Mouse (Mus musculus) neural tube, embryonic 11.5 days (tissue): ENCODE measurements at regions not wholly inside any gene's neighbourhood (a gene's known extent, or its start where the extent isn't known, plus 50 kb on each side); places are given as distances from the start of the nearest gene placed in this dataset.

Experiments
- ATAC-seq: fragments of 200-750 bp; cut with Nextera tagmentation; 2 replicates; pipeline ENCODE4 v1.8.0; 2017; ENCODE audit warnings: moderate number of reproducible peaks, mild to moderate bottlenecking, moderate TSS enrichment, moderate library complexity; ENCODE audit not compliant: insufficient read depth, low FRiP score, low TSS enrichment
- DNase-seq: peaks from one replicate; pipeline ENCODE4 v3.0.0-alpha.2; 2015; ENCODE audit warnings: low spot score
- H3K27ac ChIP-seq: fragments of 300-500 bp; sonication (generic); 2 replicates; pipeline ENCODE4 v1.5.1; 2014; ENCODE audit warnings: low read depth, mild to moderate bottlenecking, low read length
- H3K27me3 ChIP-seq: fragments of 300-500 bp; sonication (generic); 2 replicates; pipeline ENCODE4 v1.6.1; 2014; ENCODE audit warnings: mild to moderate bottlenecking, low read length, mixed read lengths; ENCODE audit not compliant: control insufficient read depth, insufficient read depth
- H3K36me3 ChIP-seq: fragments of 300-500 bp; sonication (generic); 2 replicates; pipeline ENCODE4 v1.6.1; 2014; ENCODE audit warnings: mild to moderate bottlenecking, low read length, moderate library complexity, mixed read lengths; ENCODE audit not compliant: control insufficient read depth, insufficient read depth
- H3K4me1 ChIP-seq: fragments of 300-500 bp; sonication (generic); 2 replicates; pipeline ENCODE4 v1.6.1; 2014; ENCODE audit warnings: low read length, mixed read lengths; ENCODE audit not compliant: control insufficient read depth, insufficient read depth
- H3K4me2 ChIP-seq: fragments of 300-500 bp; sonication (generic); 2 replicates; pipeline ENCODE4 v1.6.1; 2014; ENCODE audit warnings: low read depth, mild to moderate bottlenecking, moderate library complexity
- H3K4me3 ChIP-seq: fragments of 300-500 bp; sonication (generic); 2 replicates; pipeline ENCODE4 v1.5.1; 2014; ENCODE audit warnings: low read depth, low read length
- H3K9ac ChIP-seq: fragments of 300-500 bp; sonication (generic); 2 replicates; pipeline ENCODE4 v1.6.1; 2014; ENCODE audit warnings: mild to moderate bottlenecking, low read length
- H3K9me3 ChIP-seq: fragments of 300-500 bp; sonication (generic); 2 replicates; pipeline ENCODE4 v1.6.1; 2016; ENCODE audit warnings: low read length; ENCODE audit not compliant: control insufficient read depth
- WGBS: fragments of 180-500 bp; shearing (Covaris S2); extraction: QIAGEN DNeasy Blood & Tissue Kit; methylation state at CpG from one replicate; pipeline ENCODE4 v1.1.7; 2014; 5-methylcytosine and 5-hydroxymethylcytosine counted together

DNA sequence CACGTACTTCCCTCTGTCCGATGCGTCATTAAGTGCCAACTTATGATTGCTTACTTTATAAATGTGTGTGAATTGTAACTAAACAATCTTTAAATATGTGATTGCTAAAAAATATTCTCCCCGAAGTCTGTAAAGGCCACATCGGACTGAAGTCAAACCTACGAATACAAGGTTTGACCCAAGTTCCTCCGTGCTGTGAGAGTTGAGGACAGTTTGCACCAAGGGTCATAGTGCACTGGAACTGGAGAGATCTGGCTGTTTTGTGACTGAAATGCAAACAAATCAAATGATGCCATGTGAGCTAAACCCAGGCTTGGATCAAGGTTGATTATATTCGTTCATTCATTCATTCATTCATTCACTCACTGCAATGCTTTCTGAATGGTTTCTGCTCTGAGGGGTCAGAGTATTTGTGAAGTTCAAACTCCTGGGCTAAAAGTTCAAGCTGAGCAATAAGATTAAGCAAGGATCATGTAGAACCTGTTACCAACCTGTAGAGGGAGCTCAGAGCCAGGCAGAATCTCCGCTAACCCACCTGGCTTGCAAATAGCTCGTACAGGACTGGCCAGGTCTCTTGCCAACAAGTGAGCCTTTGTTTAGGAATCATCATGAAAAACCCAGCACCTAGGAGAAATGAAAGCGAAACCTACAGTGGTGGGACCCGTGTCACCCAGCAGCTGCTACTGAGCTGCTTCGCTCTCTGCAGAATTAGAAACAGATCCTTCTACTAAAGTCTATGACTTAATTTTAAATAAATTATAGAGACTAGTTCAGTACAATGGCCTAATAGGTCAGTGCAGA is 67.9 kb upstream of the Serbp1 start:
- no peaks in the 10 kb centered on the region for H3K4me1 ChIP-seq
- H3K36me3 ChIP-seq = no peaks in the 10 kb centered on the region
- WGBS = 52% methylated on average over 13 of the region's 13 CpGs
- H3K9ac ChIP-seq = no peak overlapping the region
- no peaks in the 10 kb centered on the region for H3K9me3 ChIP-seq
- H3K27ac ChIP-seq = no peak overlapping the region
- H3K4me3 ChIP-seq = no peak overlapping the region
- DNase-seq = peak; percentile 50
- H3K27me3 ChIP-seq = no peaks in the 10 kb centered on the region
- ATAC-seq = peak; percentile 5; the same call in 1 of the 2 replicates
- no peak overlapping the region for H3K4me2 ChIP-seq

DNA sequence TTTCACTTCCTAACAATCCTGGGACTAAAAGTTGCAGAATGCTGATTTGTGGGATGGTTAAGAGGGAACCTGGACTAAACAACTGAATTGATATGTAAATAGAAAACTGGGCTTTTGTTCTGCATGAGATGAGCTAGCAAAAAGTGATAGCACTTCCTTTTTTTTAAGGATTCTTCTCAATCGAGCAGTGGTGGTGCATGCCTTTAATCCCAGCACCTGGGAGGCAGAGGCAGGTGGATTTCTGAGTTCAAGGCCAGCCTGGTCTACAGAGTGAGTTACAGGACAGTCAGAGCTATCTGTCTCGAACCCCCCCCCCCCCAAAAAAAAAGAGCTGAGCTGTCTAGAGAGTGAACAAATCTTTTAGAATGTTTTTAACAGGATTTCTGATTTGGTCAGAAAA is 69.2 kb upstream of the Serbp1 start:
- Histone ChIP-seq H3K4me3 (peak overlapping the region; percentile 36), H3K36me3 (no peaks in the 10 kb centered on the region), H3K4me1 (no peaks in the 10 kb centered on the region), H3K27me3 (no peaks in the 10 kb centered on the region), H3K9ac (peak overlapping the region; percentile 49), H3K4me2 (peak overlapping the region; percentile 44), H3K27ac (no peak overlapping the region), H3K9me3 (no peaks in the 10 kb centered on the region)
- WGBS = 31% methylated on average over 2 of the region's 2 CpGs
- DNase-seq = no peak
- peak; percentile 49 for ATAC-seq

DNA sequence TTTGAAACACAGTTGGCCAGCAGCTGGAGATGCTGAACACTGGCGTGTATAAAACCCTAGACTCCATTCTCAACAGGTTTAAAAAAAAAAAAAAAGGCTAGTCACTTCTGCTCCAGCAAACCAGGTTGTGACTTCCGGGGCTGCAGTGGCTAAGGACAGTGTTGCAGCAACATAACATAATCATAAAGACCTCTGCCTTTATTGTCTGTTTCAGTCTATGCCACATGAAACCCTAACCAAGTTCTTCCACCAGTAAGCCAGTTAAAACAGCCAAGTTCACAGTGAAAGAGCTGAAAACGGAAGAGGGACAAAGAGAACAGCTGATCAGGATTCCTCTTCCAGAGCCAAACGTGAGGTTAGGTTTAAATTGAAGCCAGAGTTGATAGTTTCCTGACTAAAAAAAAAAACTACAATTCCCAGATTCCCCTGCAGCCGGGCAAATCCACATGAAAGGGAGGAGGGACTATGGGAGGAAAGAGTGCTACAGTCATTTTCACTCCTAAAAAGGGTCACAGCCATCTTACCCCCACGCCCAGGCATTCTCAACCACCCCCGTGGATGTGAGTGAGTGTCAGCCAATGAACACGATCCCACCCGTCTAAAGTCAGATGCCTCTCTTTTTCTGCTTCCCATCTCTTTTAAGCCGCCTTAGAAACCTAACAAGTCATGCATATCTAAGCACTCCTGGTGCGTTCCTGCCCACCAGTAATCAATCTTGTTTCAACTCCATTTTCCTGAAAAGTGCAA is 69.8 kb upstream of the Serbp1 start:
- Histone ChIP-seq H3K27me3 (no peaks in the 10 kb centered on the region), H3K4me1 (no peaks in the 10 kb centered on the region), H3K9ac (peak overlapping the region; percentile 49), H3K36me3 (no peaks in the 10 kb centered on the region), H3K4me3 (peak overlapping the region; percentile 36), H3K27ac (no peak overlapping the region), H3K4me2 (peak overlapping the region; percentile 44), H3K9me3 (no peaks in the 10 kb centered on the region)
- ATAC-seq = peak; percentile 80
- peak; percentile 72 for DNase-seq
- WGBS = 13% methylated on average over 11 of the region's 11 CpGs

DNA sequence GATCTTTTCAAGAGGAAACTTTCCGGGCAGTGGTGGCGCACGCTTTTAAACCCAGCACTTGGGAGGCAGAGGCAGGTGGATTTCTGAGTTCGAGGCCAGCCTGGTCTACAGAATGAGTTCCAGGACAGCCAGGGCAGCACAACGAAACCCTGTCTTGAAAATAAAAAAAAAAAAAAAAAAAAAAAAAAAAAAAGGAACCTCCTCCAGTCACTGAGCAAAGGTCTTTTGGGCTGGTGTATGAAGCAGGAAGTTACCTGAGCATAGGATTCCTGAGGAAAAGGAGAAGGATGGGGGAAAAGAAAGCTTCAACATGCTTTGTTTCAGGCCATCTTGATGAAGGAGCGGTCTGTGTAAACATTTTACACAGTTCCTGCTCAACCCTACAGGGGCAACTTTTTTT is 72.9 kb upstream of the Serbp1 start:
- no peak overlapping the region for H3K4me2 ChIP-seq
- no peak overlapping the region for H3K9ac ChIP-seq
- H3K27me3 ChIP-seq = no peaks in the 10 kb centered on the region
- ATAC-seq (no peak), DNase-seq (no peak)
- no peaks in the 10 kb centered on the region for H3K36me3 ChIP-seq
- H3K4me1 ChIP-seq = no peaks in the 10 kb centered on the region
- no peak overlapping the region for H3K4me3 ChIP-seq
- H3K9me3 ChIP-seq = no peaks in the 10 kb centered on the region
- WGBS = 93% methylated on average over 6 of the region's 6 CpGs
- H3K27ac ChIP-seq = no peak overlapping the region

DNA sequence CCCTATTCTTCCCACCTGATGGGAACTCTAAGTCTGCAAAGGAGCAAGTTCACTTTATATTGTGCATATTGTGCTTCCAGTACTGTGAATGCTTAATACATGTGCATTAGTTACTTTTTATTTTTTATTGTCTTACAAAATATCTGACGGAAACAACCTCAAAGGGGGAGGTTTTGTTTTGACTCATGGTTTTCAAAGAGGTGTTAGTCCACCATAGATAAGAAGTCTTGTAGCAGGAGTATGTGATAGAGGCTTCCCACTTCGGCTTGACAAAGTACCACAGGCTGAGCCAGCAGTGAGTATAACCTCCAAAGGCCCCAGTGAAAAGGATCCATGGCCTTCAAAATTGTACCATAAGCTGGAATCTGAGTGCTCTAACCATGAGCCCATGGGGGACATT is 74.0 kb upstream of the Serbp1 start:
- ATAC-seq = no peak
- H3K27ac ChIP-seq = no peak overlapping the region
- H3K9me3 ChIP-seq = no peaks in the 10 kb centered on the region
- no peak overlapping the region for H3K9ac ChIP-seq
- WGBS = 83% methylated on average over 2 of the region's 2 CpGs
- no peaks in the 10 kb centered on the region for H3K4me1 ChIP-seq
- H3K4me3 ChIP-seq = no peak overlapping the region
- no peaks in the 10 kb centered on the region for H3K27me3 ChIP-seq
- no peak overlapping the region for H3K4me2 ChIP-seq
- no peak for DNase-seq
- H3K36me3 ChIP-seq = no peaks in the 10 kb centered on the region

DNA sequence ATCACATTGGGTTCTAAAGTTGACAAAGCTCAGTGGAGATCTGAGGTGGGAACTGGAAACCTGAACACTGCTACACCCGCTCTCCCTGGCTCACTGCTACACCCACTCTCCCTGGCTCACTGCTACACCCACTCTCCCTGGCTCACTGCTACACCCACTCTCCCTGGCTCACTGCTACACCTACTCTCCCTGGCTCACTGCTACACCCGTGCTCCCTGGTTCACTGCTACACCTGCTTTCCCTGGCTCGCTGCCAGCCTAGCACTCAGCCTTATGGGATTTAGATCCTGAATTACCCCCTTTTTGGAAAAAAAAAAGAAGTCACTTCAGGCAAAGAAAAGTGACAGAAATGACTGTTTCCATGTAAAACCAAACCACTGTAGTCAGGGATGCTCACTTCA is 75.2 kb upstream of the Serbp1 start:
- Histone ChIP-seq H3K36me3 (no peaks in the 10 kb centered on the region), H3K4me1 (no peaks in the 10 kb centered on the region), H3K9ac (no peak overlapping the region), H3K27me3 (no peaks in the 10 kb centered on the region), H3K4me3 (no peak overlapping the region), H3K27ac (no peak overlapping the region), H3K9me3 (no peaks in the 10 kb centered on the region), H3K4me2 (no peak overlapping the region)
- ATAC-seq (no peak), DNase-seq (no peak)
- 86% methylated on average over 3 of the region's 3 CpGs for WGBS

DNA sequence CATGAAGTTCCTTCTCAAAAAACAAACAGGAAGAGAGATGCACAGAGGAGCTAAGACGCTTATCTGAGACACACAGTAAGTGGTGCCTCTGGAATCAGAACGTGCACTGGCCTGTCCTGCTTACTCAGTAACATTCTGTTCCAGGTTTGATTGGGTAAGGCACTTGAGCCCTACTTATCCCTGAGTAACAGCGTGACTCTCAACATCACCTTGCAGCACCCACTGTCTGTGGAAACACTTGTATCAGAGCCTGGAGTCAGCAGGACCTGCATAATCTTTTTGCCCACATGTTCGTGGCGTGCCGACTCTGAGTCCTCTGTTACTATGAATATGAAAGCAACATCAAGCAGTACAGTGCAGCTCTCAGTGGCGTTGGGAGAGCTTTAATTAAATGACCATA is 76.4 kb upstream of the Serbp1 start:
- Histone ChIP-seq H3K27me3 (no peaks in the 10 kb centered on the region), H3K27ac (no peak overlapping the region), H3K4me3 (no peak overlapping the region), H3K9me3 (no peaks in the 10 kb centered on the region), H3K36me3 (no peaks in the 10 kb centered on the region), H3K4me1 (no peaks in the 10 kb centered on the region), H3K4me2 (no peak overlapping the region), H3K9ac (no peak overlapping the region)
- DNase-seq (no peak), ATAC-seq (no peak)
- WGBS = 72% methylated on average over 7 of the region's 7 CpGs

DNA sequence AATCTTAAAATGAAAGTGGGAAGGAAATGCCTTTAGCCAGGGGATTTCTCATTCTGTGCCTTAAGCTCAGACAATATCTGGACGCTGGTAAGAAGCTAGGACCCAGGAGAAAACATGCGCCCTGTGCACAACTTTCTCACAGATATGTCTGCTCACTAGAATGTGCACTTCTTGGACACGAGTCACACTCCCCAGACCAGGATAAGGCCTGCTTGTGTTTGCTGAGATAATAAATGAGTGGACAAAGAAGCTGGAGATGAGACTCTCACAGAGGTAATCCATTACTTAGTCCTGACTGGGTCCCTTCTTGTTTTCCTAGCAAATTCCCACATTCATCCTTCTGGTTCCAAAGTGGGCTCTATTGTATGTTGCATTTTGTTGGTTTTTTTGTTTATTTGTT is 77.4 kb upstream of the Serbp1 start:
- no peak overlapping the region for H3K4me2 ChIP-seq
- no peaks in the 10 kb centered on the region for H3K4me1 ChIP-seq
- 72% methylated on average over 3 of the region's 3 CpGs for WGBS
- no peaks in the 10 kb centered on the region for H3K36me3 ChIP-seq
- H3K9me3 ChIP-seq = no peaks in the 10 kb centered on the region
- H3K4me3 ChIP-seq = no peak overlapping the region
- DNase-seq (no peak), ATAC-seq (no peak)
- H3K27ac ChIP-seq = no peak overlapping the region
- no peaks in the 10 kb centered on the region for H3K27me3 ChIP-seq
- no peak overlapping the region for H3K9ac ChIP-seq
